Mouse (Mus musculus): ENCODE data around the gene Sptbn1.

Gene Sptbn1

GRCm38 (mm10) chr11:30118038-30118437 is 149.9 kb downstream of the Sptbn1 start:
- DNase-seq (ENCODE audit: low read depth): no peak

- DNase-seq (ENCODE audit: low read depth): no peak
Observed at GRCm38 (mm10) chr11:30113631-30114030, 154.3 kb downstream of the Sptbn1 start.

GRCm38 (mm10) chr11:30110634-30111033 is 157.3 kb downstream of the Sptbn1 start:
- no peak for DNase-seq (ENCODE audit: low read depth)

GRCm38 (mm10) chr11:30104177-30104576 is 163.8 kb downstream of the Sptbn1 start:
- no peak for DNase-seq (ENCODE audit: low read depth)

- DNase-seq (ENCODE audit: low read depth): no peak
Observed at GRCm38 (mm10) chr11:30102594-30102993, 165.4 kb downstream of the Sptbn1 start.

- no peak for DNase-seq (ENCODE audit: low read depth)
Observed at GRCm38 (mm10) chr11:30101796-30102195, 166.2 kb downstream of the Sptbn1 start.

GRCm38 (mm10) chr11:30101162-30101561 is 166.8 kb downstream of the Sptbn1 start:
- DNase-seq (ENCODE audit: low read depth): no peak

GRCm38 (mm10) chr11:30099916-30100315 is 168.1 kb downstream of the Sptbn1 start:
- no peak for DNase-seq (ENCODE audit: low read depth)

- no peak for DNase-seq (ENCODE audit: low read depth)
Observed at GRCm38 (mm10) chr11:30095212-30095773, 172.7 kb downstream of the Sptbn1 start.

GRCm38 (mm10) chr11:30091892-30092291 is 176.1 kb downstream of the Sptbn1 start:
- DNase-seq (ENCODE audit: low read depth): peak; percentile 17

GRCm38 (mm10) chr11:30085114-30085513 is 182.9 kb downstream of the Sptbn1 start:
- DNase-seq (ENCODE audit: low read depth): no peak

- no peak for DNase-seq (ENCODE audit: low read depth)
Observed at GRCm38 (mm10) chr11:30057299-30057698, 210.7 kb downstream of the Sptbn1 start.

Data from c-Kit-positive CD71-positive TER-119-negative erythroid progenitor cells, embryonic 14.5 days (primary cell).